Mouse (Mus musculus): ENCODE results near the gene Adk.

GRCm38 (mm10) chr14:21075751-21076500 lies 23.6 kb downstream of the Adk start:
- TF ChIP-seq CTCF (IDR thresholded peaks at IDR 0.05; ENCODE audit: borderline replicate concordance, insufficient read depth, low read depth, low read length) (no peak), POLR2A (IDR thresholded peaks at IDR 0.05; ENCODE audit: borderline replicate concordance, insufficient read depth, low read length) (peak; percentile 56)
